Mouse (Mus musculus): ENCODE results near the gene Vrk2.

The Vrk2 gene

DNA sequence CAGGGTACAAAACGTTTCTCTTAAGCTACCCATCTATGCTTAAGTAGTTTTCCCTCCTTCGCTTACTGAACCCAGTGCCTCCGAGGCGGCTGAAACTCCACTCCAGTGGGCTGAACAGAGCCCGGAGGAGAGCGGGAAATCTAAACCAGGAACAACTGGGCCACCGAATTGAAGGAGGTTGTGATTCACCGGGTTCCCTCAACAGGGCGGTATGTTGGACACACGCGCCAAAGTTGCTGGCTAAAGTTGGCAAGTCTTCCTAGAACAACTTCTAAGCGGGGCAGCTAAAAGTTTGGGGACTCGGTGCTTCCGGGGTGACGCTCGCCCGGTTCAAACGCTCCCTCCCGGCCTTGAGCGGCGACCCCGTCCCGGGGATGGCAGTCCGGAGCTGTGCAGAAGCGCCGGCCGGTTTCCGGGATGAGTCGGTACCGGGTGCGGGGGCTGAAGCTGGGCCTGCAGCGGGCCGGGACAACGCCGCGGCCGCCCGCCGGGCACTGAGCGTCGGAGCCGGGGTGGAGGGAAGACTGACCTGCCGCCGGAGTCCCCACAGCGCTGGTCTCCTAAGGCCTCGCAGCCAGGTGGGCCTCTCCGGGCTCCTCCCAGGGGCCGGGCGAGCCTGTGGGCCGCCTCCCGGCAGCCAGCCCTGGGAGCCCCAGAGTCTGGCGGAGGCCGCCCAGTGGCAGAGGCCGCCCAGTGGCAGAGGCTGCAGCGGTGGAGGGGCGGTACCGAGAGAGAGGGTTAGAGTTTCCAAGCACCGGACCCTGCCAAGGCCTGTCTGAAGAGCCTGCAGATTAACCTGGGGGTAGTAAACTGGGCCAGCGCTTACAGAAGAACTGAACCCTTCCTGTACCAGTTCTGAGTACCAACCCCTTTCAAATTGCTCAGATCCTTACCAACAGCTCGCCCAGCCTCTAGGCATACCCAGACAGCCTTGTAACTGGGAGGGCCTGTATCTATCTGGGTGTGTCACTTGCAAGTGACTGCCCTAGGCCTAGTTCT, at the start of gene Vrk2, which contains the start of gene Gm6899:
TSS of gene Vrk2 (minus strand) at position 939 of the 999 bp plus-strand sequence.
TSS of gene Gm6899 (plus strand) at position 181 of the 999 bp plus-strand sequence.
- in situ Hi-C loops (cut with MboI; ENCODE audit: low sequenced_read_pairs), result no loop called here

DNA sequence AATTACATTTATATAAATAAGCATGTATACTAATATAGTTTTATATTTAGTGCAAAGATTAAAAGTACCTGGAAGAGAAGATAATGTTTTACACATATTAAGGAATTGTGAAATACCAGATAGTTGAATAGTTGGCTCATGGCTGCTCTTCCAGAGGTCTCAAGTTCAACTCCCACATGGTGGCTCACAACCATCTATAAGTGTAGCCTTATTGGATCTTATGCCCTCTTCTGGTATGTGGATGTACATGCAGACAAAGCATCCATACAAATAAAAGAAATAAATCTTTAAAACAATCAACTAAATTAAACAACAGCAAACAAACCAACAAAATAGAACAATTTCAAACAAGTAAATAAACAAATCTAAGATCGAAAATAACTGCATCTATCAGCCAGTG, 48.3 kb upstream of the Vrk2 start:
- in situ Hi-C loops (cut with MboI; ENCODE audit: low sequenced_read_pairs), result no loop called here

DNA sequence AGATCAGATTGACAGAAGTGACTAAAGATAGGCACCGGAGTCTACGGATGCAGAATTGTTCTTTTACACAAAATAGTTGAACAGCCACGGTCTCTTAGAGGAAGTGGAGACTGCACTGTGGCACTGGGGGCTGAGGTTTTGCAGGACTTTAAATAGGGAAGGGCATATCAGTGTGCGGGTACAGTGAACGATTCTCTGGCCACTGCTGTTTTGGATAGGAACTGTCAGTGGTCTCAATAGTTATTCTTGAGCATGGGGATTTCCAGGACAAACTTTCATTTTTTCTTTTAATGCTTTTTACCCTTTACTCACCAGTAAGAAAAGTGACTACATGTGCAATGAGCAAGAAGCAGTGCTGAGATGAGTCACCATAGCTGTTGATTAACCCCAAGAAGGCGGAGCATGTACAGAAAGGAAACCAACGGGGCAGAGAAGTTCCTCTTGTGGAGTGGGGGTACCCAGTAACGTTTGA, 46.6 kb upstream of the Vrk2 start:
- in situ Hi-C loops (cut with MboI; ENCODE audit: low sequenced_read_pairs), result no loop called here

DNA sequence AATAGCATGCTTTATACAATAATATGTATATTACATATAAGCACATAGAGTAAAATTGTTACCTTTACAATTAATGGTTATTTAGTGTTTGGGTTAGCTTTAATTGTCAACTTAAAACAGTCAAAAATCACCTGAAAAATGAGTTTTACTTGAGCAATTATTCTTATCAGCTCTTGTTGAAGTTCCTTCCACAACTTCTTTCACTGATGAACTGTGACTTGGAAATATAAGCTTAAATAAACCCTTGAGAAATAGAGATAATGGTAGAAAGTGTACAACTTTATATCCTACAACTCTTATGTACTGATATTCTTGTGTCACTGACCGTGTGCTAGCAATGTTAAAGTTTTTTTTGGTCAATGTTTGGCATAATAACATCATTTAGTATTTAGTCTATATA, 42.4 kb upstream of the Vrk2 start:
- in situ Hi-C loops (cut with MboI; ENCODE audit: low sequenced_read_pairs), result no loop called here

GRCm38 (mm10) chr11:26622727-26623126, 28.9 kb upstream of the Vrk2 start:
- in situ Hi-C loops (cut with MboI; ENCODE audit: low sequenced_read_pairs), result no loop called here

- in situ Hi-C loops (cut with MboI; ENCODE audit: low sequenced_read_pairs), result no loop called here
These were observed 24.9 kb upstream of the Vrk2 start for GRCm38 (mm10) chr11:26618475-26619223.

GRCm38 (mm10) chr11:26608795-26609194, 15.0 kb upstream of the Vrk2 start:
- in situ Hi-C loops (cut with MboI; ENCODE audit: low sequenced_read_pairs), result no loop called here

DNA sequence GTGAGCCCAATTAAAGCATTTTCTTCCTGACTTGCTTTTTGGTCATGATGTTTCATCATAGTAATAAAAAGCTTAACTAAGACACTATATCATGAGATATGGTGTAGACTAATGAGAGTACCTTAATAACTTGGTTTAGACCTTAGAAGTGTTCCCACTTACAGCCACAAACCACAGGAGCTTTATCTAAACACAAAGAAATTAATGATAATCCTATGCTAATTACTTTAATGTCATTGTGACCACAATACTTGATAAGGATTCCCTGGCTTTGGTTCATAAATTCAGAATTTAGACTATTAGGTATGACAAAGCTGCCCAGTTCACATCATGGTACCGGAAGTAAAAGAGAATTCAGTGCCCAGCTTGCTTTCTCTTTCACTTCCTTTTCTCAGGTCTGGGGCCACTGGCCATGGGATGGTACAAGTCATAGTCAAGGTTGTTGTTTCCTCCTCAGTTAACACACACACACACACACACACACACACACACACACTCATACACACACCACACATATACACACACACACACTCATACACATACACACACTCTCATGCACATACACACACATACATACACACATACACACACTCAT, 10.4 kb upstream of the Vrk2 start:
- in situ Hi-C loops (cut with MboI; ENCODE audit: low sequenced_read_pairs), result no loop called here

DNA sequence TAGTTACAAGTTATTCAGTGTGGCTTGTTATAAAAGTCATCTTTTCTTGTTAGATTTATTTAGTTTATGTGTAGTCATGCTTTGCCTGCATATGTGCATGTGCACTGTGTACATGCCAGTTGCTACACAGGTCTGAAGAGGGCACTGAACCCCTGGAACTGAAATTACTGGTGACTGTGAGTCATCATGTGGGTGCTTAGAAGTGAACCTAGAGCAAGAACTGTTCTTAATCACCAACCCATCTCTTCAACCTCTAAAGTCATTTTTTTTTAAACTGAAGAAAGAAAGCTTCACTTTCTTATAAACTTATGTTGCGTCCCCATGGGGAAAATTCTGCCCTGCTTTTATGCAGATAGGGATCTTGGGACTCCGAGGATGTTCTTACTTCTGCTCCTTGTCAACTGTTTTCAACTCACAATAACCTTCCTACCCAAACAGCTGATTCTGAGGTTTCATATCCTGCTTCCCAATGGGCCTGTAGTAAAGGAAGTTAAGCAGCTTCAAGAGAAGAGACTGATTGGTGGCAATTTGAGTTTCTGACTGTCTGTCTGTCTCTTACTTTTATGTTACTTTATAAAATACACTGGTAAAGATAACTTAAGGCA, 7.9 kb upstream of the Vrk2 start:
- in situ Hi-C loops (cut with MboI; ENCODE audit: low sequenced_read_pairs), result no loop called here

- in situ Hi-C loops (cut with MboI; ENCODE audit: low sequenced_read_pairs), result no loop called here
These were observed 6.9 kb upstream of the Vrk2 start for GRCm38 (mm10) chr11:26600692-26601091.

DNA sequence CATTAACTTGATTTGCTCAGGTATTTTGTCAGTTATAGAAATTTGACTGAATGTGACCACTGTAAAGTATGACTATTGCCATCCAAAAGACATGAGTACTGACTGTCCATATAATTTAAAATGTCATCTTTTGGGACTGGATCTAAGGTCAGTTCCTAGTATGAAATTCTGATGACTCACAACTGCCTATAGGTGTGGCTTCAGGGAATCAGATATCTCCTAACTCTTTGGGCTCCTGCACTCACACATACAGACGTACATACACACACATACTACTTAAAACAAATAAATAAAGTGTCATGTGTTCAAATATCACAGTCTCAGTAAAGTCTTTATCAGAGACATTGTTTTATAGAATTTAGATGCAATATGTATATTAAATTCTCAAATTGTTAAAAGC, 5.1 kb upstream of the Vrk2 start:
- in situ Hi-C loops (cut with MboI; ENCODE audit: low sequenced_read_pairs), result no loop called here

GRCm38 (mm10) chr11:26597761-26598160, 4.0 kb upstream of the Vrk2 start:
- in situ Hi-C loops (cut with MboI; ENCODE audit: low sequenced_read_pairs), result no loop called here

- in situ Hi-C loops (cut with MboI; ENCODE audit: low sequenced_read_pairs), result no loop called here
These were observed 3.3 kb upstream of the Vrk2 start for GRCm38 (mm10) chr11:26597145-26597544.

DNA sequence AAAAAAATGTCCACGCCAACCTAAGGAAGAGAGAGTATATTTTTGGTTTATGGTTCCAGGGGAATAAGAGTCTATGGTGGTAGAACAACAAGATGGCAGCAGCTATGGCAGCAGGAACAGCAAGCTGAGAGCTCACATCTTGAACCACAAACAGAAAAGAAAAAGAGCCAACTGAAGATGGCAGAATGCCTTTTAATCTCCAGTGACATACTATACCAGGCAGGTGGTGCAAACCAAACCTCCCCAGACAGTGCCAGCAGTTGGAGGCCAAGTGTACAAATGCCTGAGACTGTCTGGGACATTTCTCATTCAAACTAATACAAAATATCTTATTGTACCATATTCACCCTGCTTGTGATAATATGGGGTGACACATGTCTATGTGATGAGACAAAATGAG, 2.4 kb upstream of the Vrk2 start:
- in situ Hi-C loops (cut with MboI; ENCODE audit: low sequenced_read_pairs), result no loop called here

GRCm38 (mm10) chr11:26594487-26594886, 688 bp upstream of the Vrk2 start:
- in situ Hi-C loops (cut with MboI; ENCODE audit: low sequenced_read_pairs), result no loop called here

DNA sequence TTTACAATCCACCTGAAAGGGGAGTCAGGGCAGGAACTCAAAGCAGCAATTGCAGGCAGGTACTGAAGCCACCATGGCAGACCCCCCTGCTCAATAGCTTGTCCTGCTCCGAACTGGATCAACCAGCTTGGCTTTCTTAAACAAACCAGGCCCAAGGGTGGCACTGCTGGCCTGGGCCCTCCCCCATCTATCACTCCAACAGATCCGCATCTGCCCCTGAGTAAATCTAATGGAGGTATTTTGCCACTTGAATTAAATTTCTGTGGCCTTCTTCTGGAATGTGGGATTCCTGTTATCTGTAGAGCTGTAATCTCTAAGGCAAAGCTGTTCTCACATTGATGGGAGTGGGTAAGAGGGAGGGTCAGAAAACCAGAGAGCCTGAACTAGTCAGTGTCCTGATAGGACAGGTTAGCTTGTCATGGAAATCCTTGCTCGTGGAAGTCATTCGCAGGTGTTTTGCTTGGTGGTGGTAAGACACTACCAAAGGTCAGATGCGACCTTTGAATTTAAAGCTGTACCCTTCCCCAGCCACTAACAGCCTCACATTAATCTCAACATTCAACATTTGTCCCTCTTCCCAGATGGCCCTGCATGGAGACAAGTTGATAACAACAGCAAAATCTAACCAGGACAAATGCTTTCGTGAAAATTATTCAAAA, 1.3 kb downstream of the Vrk2 start:
- in situ Hi-C loops (cut with MboI; ENCODE audit: low sequenced_read_pairs), result no loop called here

GRCm38 (mm10) chr11:26587184-26587524, 6.6 kb downstream of the Vrk2 start:
- in situ Hi-C loops (cut with MboI; ENCODE audit: low sequenced_read_pairs), result no loop called here

- in situ Hi-C loops (cut with MboI; ENCODE audit: low sequenced_read_pairs), result no loop called here
These were observed 7.2 kb downstream of the Vrk2 start for GRCm38 (mm10) chr11:26586367-26587183.
